Mouse (Mus musculus) forebrain, postnatal 0 days (tissue): ENCODE measurements at regions not wholly inside any gene's neighbourhood (a gene's known extent, or its start where the extent isn't known, plus 50 kb on each side); places are given as distances from the start of the nearest gene placed in this dataset.
A peak's percentile ranks its signal among the peaks of the same experiment; 100 is the strongest.

Source experiments
- ATAC-seq: fragments of 200-750 bp; cut with Nextera tagmentation; 2 replicates; pipeline ENCODE4 v1.8.0; 2017; ENCODE audit warnings: mild to moderate bottlenecking, moderate library complexity
- DNase-seq: peaks from one replicate; pipeline ENCODE4 v3.0.0-alpha.2; 2015
- H3K27ac ChIP-seq: fragments of 300-500 bp; sonication (generic); 2 replicates; pipeline ENCODE4 v1.5.1; 2014; ENCODE audit warnings: low read depth, mild to moderate bottlenecking, antibody characterized with exemption, low read length, moderate library complexity, mixed read lengths
- H3K27me3 ChIP-seq: fragments of 300-500 bp; sonication (generic); 2 replicates; pipeline ENCODE4 v1.6.1; 2014; ENCODE audit warnings: mild to moderate bottlenecking, low read length, mixed read lengths; ENCODE audit not compliant: insufficient read depth
- H3K36me3 ChIP-seq: fragments of 300-500 bp; sonication (generic); 2 replicates; pipeline ENCODE4 v1.6.1; 2014; ENCODE audit warnings: mild to moderate bottlenecking, moderate library complexity; ENCODE audit not compliant: insufficient read depth
- H3K4me1 ChIP-seq: fragments of 300-500 bp; sonication (generic); 2 replicates; pipeline ENCODE4 v1.6.1; 2014; ENCODE audit warnings: antibody characterized with exemption; ENCODE audit not compliant: insufficient read depth
- H3K4me2 ChIP-seq: fragments of 300-500 bp; sonication (generic); 2 replicates; pipeline ENCODE4 v1.6.1; 2014; ENCODE audit warnings: low read depth, mild to moderate bottlenecking, moderate library complexity
- H3K4me3 ChIP-seq: fragments of 300-500 bp; sonication (generic); 2 replicates; pipeline ENCODE4 v1.5.1; 2014; ENCODE audit warnings: low read depth, low read length, mixed read lengths
- H3K9ac ChIP-seq: fragments of 300-500 bp; sonication (generic); 2 replicates; pipeline ENCODE4 v1.6.1; 2014; ENCODE audit warnings: mild to moderate bottlenecking
- H3K9me3 ChIP-seq: fragments of 300-500 bp; sonication (generic); 2 replicates; pipeline ENCODE4 v1.6.1; 2016; ENCODE audit warnings: low read length
- CTCF ChIP-seq: sonication (generic); IDR thresholded peaks from 2 replicates; pipeline ENCODE4 v1.5.1; 2016; ENCODE audit warnings: antibody characterized with exemption, control low read depth, low read depth
- WGBS: fragments of 180-500 bp; shearing (Covaris S2); extraction: QIAGEN DNeasy Blood & Tissue Kit; methylation state at CpG from one replicate; pipeline ENCODE4 v1.1.7; 2014; 5-methylcytosine and 5-hydroxymethylcytosine counted together

DNA sequence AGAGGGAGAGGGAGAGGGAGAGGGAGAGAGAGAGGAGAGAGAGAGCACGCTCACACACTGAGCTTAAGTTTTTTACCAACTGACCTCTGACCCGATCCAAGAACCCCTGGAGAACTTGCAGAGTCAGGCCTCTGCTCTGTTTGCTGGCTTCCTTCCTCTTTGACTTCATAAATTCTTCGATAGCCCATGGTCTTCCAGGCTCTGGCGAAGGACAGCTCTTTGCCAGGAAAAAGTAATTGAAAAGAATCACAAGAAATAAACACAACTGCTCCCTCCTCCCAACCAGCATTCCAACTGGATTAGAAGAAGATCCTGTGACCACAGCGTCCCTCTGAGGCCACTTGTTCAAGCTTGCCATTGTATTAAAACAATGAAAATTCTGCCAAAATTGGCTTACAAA is 182.8 kb downstream of the Tmem132e start:
- 17% methylated on average over 5 of the region's 5 CpGs for WGBS
- H3K4me1 ChIP-seq = 0 out of 2 replicates have a peak, but pooled peaks cover 11% of the 10 kb centered on the region
- peak; percentile 20 for DNase-seq

DNA sequence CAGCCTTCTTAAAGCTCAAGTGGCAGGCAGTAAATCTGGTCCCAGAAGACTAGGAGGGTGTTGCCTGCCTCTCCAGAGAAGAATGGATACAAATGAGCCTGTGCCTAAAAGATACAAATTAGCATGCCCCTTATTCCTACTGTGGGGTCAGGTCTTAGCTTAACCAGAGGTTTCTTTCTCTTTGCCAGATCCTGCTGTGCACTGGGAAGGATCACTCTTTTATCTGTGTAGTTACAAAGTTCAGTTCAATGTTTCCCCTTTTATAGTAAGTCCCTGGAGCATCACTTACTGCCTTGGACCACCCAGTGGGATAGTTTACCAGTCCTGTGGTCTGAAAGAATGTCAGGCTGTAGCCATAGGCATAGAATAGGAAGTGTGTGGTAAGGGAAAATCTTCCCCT is 181.1 kb downstream of the Tmem132e start:
- H3K9ac ChIP-seq = no peak overlapping the region
- H3K4me2 ChIP-seq = no peak overlapping the region
- H3K36me3 ChIP-seq = no peaks in the 10 kb centered on the region
- H3K27ac ChIP-seq = no peak overlapping the region
- no peaks in the 10 kb centered on the region for H3K9me3 ChIP-seq
- DNase-seq = no peak
- H3K4me3 ChIP-seq = no peak overlapping the region
- no peak for ATAC-seq
- peaks cover 4% of the 10 kb centered on the region; the same call in 1 of the 2 replicates for H3K27me3 ChIP-seq
- no peak for TF ChIP-seq CTCF
- peaks cover 11% of the 10 kb centered on the region; the same call in 1 of the 2 replicates for H3K4me1 ChIP-seq

More for the DNA sequence above, 182.8 kb downstream of the Tmem132e start:
- Histone ChIP-seq H3K4me3 (no peak overlapping the region), H3K27ac (no peak overlapping the region), H3K9me3 (no peaks in the 10 kb centered on the region), H3K9ac (no peak overlapping the region), H3K4me2 (no peak overlapping the region), H3K27me3 (no peaks in the 10 kb centered on the region), H3K36me3 (no peaks in the 10 kb centered on the region)
- no peak for ATAC-seq
- 0 out of 2 replicates have a peak, but pooled peaks have one; percentile 17 for TF ChIP-seq CTCF

DNA sequence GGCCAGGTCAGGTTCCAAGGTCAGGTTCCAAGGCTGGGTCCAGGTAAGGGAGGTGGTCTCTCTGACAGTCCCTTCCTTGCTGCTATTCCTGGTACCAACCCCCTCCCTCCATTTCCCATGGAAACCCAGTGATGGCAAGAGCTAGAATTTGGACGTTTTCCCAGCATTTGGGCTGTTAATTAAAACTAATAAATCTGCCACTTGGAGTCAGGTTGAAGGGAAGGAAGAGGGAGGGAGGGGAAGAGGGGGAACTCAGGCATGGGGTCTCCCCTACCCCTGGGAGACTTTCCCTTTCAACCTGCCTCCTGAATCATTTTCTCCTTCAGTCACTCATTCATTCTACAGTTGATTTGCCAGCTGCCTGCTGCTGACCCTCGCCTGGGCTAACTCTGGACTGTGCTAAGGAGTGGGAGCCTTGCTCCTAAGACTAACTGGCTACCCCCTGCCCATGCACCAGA is 179.5 kb downstream of the Tmem132e start:
- Histone ChIP-seq H3K9ac (no peak overlapping the region), H3K36me3 (no peaks in the 10 kb centered on the region), H3K4me3 (no peak overlapping the region), H3K27me3 (peaks cover 4% of the 10 kb centered on the region; the same call in 1 of the 2 replicates), H3K4me2 (no peak overlapping the region), H3K9me3 (no peaks in the 10 kb centered on the region), H3K4me1 (peaks cover 11% of the 10 kb centered on the region; the same call in 1 of the 2 replicates), H3K27ac (no peak overlapping the region)
- no peak for TF ChIP-seq CTCF
- ATAC-seq (peak; percentile 54; the same call in 1 of the 2 replicates), DNase-seq (peak; percentile 74)
- WGBS = 22% methylated on average over 2 of the region's 2 CpGs

DNA sequence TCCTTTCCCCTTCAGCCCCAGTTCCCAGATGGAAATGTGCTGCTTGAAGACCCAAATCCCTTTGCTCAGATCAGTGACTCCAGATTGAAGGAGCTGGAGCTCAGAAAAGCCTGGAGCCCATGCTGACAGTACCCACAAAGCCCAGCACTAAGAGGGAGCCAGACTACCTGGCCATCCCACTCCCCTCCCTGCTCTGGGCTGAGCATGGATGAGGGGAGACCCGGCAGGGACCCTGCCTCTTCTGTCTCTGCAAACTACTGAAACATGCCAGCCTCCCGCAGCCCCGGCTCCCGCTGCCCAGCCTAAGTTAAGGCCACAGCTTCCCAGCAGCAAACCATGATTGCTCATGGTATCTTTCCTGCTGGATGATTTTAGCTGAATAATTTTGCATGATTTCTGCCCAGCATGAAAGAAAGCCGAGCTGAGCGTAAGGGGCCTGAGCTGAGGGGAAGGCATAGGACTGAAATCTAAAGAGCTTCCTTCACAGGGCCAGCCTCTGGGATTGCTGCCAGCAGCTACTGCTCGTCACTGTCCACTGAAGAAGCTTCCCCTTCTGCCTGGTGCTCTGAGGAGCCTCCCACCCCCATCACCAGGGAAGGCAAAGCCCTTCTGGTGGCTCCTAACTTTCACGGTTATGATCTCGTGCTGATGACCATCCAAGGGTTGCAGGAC is 178.4 kb downstream of the Tmem132e start:
- no peaks in the 10 kb centered on the region for H3K9me3 ChIP-seq
- no peak overlapping the region for H3K9ac ChIP-seq
- ATAC-seq = no peak
- H3K4me1 ChIP-seq = peaks cover 11% of the 10 kb centered on the region; the same call in 1 of the 2 replicates
- TF ChIP-seq CTCF = no peak
- H3K4me2 ChIP-seq = no peak overlapping the region
- peak; percentile 32 for DNase-seq
- WGBS = 48% methylated on average over 9 of the region's 9 CpGs
- H3K36me3 ChIP-seq = no peaks in the 10 kb centered on the region
- H3K27me3 ChIP-seq = peaks cover 4% of the 10 kb centered on the region; the same call in 1 of the 2 replicates
- no peak overlapping the region for H3K4me3 ChIP-seq
- no peak overlapping the region for H3K27ac ChIP-seq

DNA sequence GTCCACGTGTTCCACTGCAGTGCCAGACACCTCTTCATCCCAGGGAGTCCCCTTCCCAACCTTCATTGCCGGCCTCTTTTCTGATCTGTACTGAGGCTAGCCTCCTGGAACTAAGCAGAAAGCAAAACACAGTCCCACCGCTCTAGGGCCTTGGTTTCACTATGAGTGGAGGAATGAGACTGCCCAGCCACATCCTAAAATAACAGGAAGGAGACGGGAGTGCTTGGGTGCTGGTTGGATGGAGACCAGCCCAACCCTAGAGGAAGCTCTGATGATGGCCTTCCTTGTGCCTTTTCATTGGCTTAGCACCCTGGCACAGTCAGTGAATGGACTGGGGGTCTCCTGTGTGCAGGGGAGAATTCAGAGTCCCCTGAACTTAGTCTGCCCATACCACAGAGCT is 177.4 kb downstream of the Tmem132e start:
- no peak for TF ChIP-seq CTCF
- DNase-seq (no peak), ATAC-seq (no peak)
- Histone ChIP-seq H3K27ac (no peak overlapping the region), H3K4me3 (no peak overlapping the region), H3K4me2 (no peak overlapping the region), H3K9ac (no peak overlapping the region), H3K36me3 (no peaks in the 10 kb centered on the region), H3K27me3 (peaks cover 4% of the 10 kb centered on the region; the same call in 1 of the 2 replicates), H3K4me1 (peaks cover 11% of the 10 kb centered on the region; the same call in 1 of the 2 replicates), H3K9me3 (no peaks in the 10 kb centered on the region)
- WGBS = 83% methylated on average over 4 of the region's 4 CpGs

DNA sequence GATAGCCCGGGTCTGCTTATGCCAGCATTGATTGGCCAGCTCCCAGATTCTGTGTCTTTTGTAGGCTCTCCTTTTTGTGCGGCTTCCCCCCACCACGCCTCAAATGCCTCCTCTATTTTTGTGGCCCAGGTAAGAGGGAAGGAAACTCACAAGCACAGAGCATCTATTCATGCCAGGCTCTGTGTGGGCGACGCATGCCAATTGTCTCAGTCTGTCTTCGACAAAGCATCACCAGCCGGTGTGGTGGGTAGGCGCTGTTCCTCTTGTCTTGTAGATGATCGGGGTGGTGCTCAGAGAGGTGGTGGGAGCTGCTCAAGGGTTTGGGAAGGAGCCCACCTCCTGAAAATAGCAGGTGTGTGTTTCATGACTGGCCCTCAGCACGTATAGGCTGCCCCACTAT is 175.5 kb downstream of the Tmem132e start:
- no peak overlapping the region for H3K27ac ChIP-seq
- H3K4me2 ChIP-seq = no peak overlapping the region
- ATAC-seq (0 out of 2 replicates have a peak, but pooled peaks have one; percentile 32), DNase-seq (peak; percentile 41)
- H3K9ac ChIP-seq = no peak overlapping the region
- 48% methylated on average over 10 of the region's 10 CpGs for WGBS
- H3K27me3 ChIP-seq = peaks cover 4% of the 10 kb centered on the region; the same call in 1 of the 2 replicates
- H3K4me1 ChIP-seq = peaks cover 11% of the 10 kb centered on the region; the same call in 1 of the 2 replicates
- no peak for TF ChIP-seq CTCF
- no peak overlapping the region for H3K4me3 ChIP-seq
- no peaks in the 10 kb centered on the region for H3K9me3 ChIP-seq
- H3K36me3 ChIP-seq = no peaks in the 10 kb centered on the region

DNA sequence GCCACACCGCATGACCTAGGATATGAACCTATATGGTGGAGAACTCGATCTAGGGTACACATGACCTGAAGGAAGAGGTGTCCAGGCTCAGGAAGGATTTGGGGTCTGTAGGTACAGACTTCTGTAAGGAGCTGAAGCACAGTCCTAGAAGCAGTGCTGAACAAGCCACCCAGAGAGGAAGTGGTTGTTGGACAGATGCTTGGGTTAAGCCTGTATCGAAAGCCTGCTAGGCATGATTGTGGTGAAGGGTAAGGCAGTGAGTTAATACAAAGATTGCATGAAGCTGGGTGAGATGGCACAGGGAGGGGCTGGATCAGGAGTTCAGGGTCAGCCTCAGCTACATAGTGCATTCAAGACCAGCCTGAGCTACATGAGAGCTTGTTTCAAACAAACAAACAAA is 153.3 kb downstream of the Tmem132e start:
- H3K9ac ChIP-seq = no peak overlapping the region
- H3K4me2 ChIP-seq = no peak overlapping the region
- DNase-seq (no peak), ATAC-seq (no peak)
- no peaks in the 10 kb centered on the region for H3K27me3 ChIP-seq
- no peak for TF ChIP-seq CTCF
- H3K4me3 ChIP-seq = no peak overlapping the region
- H3K4me1 ChIP-seq = no peaks in the 10 kb centered on the region
- no peak overlapping the region for H3K27ac ChIP-seq
- H3K9me3 ChIP-seq = no peaks in the 10 kb centered on the region
- WGBS = 94% methylated on average over 3 of the region's 3 CpGs
- no peaks in the 10 kb centered on the region for H3K36me3 ChIP-seq
